Mouse (Mus musculus): ENCODE results near the gene Adgrl3. TPM values are rescaled to one million over a fixed set of nuclear protein-coding genes. Genes with fewer than 3 reads are reported as not detected.

Gene Adgrl3
- total and polyA plus RNA-seq, 2 experiments from 2014 or later = 1.7 to 7.3 TPM

- ATAC-seq (ENCODE audit: insufficient read depth, low read depth) (no peak), DNase-seq (ENCODE audit: low spot score) (no peak)
- TF ChIP-seq CTCF (IDR thresholded peaks at IDR 0.05; ENCODE audit: low read depth) = no peak
- TF ChIP-seq EP300 (IDR thresholded peaks at IDR 0.05; ENCODE audit: low read depth) = no peak
- 0 out of 2 replicates have a peak, but pooled peaks cover 7% of the 10 kb centered on the region for H3K4me1 ChIP-seq (ENCODE audit: control insufficient read depth, insufficient read depth)
- H3K27ac ChIP-seq (ENCODE audit: low read depth) = no peak overlapping the region
- no peak overlapping the region for H3K9ac ChIP-seq (replicated peaks; ENCODE audit: low read depth, low read length)
- no peaks in the 10 kb centered on the region for H3K9me3 ChIP-seq (replicated peaks; ENCODE audit: control insufficient read depth, low read length)
- H3K4me2 ChIP-seq (ENCODE audit: low read depth, low read length) = no peak overlapping the region
- H3K27me3 ChIP-seq (ENCODE audit: control insufficient read depth, insufficient read depth, low read length) = no peaks in the 10 kb centered on the region
- H3K36me3 ChIP-seq (replicated peaks; ENCODE audit: control insufficient read depth, insufficient read depth, low read length) = no peaks in the 10 kb centered on the region
- 57% methylated on average over 4 of the region's 4 CpGs for WGBS
- H3K4me3 ChIP-seq (ENCODE audit: low read depth, low read length) = no peak overlapping the region
Measured at GRCm38 (mm10) chr5:81614674-81615073, 594.7 kb downstream of the Adgrl3 start.

- ATAC-seq (ENCODE audit: insufficient read depth, low read depth) (no peak), DNase-seq (ENCODE audit: low spot score) (no peak)
- H3K27ac ChIP-seq (ENCODE audit: low read depth) = no peak overlapping the region
- H3K9me3 ChIP-seq (replicated peaks; ENCODE audit: control insufficient read depth, low read length) = no peaks in the 10 kb centered on the region
- H3K9ac ChIP-seq (replicated peaks; ENCODE audit: low read depth, low read length) = no peak overlapping the region
- H3K4me1 ChIP-seq (ENCODE audit: control insufficient read depth, insufficient read depth) = no peaks in the 10 kb centered on the region
- no peak for TF ChIP-seq EP300 (IDR thresholded peaks at IDR 0.05; ENCODE audit: low read depth)
- H3K36me3 ChIP-seq (replicated peaks; ENCODE audit: control insufficient read depth, insufficient read depth, low read length) = no peaks in the 10 kb centered on the region
- WGBS = 66% methylated on average over 5 of the region's 5 CpGs
- no peak overlapping the region for H3K4me2 ChIP-seq (ENCODE audit: low read depth, low read length)
- no peak overlapping the region for H3K4me3 ChIP-seq (ENCODE audit: low read depth, low read length)
- H3K27me3 ChIP-seq (ENCODE audit: control insufficient read depth, insufficient read depth, low read length) = no peaks in the 10 kb centered on the region
Measured at GRCm38 (mm10) chr5:81621106-81621505, 601.2 kb downstream of the Adgrl3 start.

- Histone ChIP-seq H3K4me3 (ENCODE audit: low read depth, low read length) (no peak overlapping the region), H3K36me3 (replicated peaks; ENCODE audit: control insufficient read depth, insufficient read depth, low read length) (no peaks in the 10 kb centered on the region), H3K4me1 (ENCODE audit: control insufficient read depth, insufficient read depth) (no peaks in the 10 kb centered on the region), H3K4me2 (ENCODE audit: low read depth, low read length) (no peak overlapping the region), H3K27me3 (ENCODE audit: control insufficient read depth, insufficient read depth, low read length) (no peaks in the 10 kb centered on the region), H3K9ac (replicated peaks; ENCODE audit: low read depth, low read length) (no peak overlapping the region), H3K27ac (ENCODE audit: low read depth) (no peak overlapping the region), H3K9me3 (replicated peaks; ENCODE audit: control insufficient read depth, low read length) (no peaks in the 10 kb centered on the region)
- DNase-seq (ENCODE audit: low spot score) = no peak
- 68% methylated on average over 3 of the region's 3 CpGs for WGBS
- TF ChIP-seq CTCF (IDR thresholded peaks at IDR 0.05; ENCODE audit: low read depth) (no peak), EP300 (IDR thresholded peaks at IDR 0.05; ENCODE audit: low read depth) (no peak)
- ATAC-seq (ENCODE audit: insufficient read depth, low read depth) = no peak
Measured at GRCm38 (mm10) chr5:81621715-81622114, 601.8 kb downstream of the Adgrl3 start.

GRCm38 (mm10) chr5:81623846-81624245 is 603.9 kb downstream of the Adgrl3 start:
- no peak for TF ChIP-seq EP300 (IDR thresholded peaks at IDR 0.05; ENCODE audit: low read depth)
- no peak for TF ChIP-seq CTCF (IDR thresholded peaks at IDR 0.05; ENCODE audit: low read depth)
- Histone ChIP-seq H3K36me3 (replicated peaks; ENCODE audit: control insufficient read depth, insufficient read depth, low read length) (no peaks in the 10 kb centered on the region), H3K4me1 (ENCODE audit: control insufficient read depth, insufficient read depth) (no peaks in the 10 kb centered on the region), H3K27ac (ENCODE audit: low read depth) (no peak overlapping the region), H3K4me3 (ENCODE audit: low read depth, low read length) (no peak overlapping the region), H3K9ac (replicated peaks; ENCODE audit: low read depth, low read length) (no peak overlapping the region), H3K27me3 (ENCODE audit: control insufficient read depth, insufficient read depth, low read length) (no peaks in the 10 kb centered on the region), H3K4me2 (ENCODE audit: low read depth, low read length) (no peak overlapping the region), H3K9me3 (replicated peaks; ENCODE audit: control insufficient read depth, low read length) (no peaks in the 10 kb centered on the region)
- no peak for DNase-seq (ENCODE audit: low spot score)
- WGBS = 54% methylated on average over 1 of the region's 1 CpGs
- ATAC-seq (ENCODE audit: insufficient read depth, low read depth) = no peak

GRCm38 (mm10) chr5:81636169-81636568 is 616.2 kb downstream of the Adgrl3 start:
- Histone ChIP-seq H3K4me1 (ENCODE audit: control insufficient read depth, insufficient read depth) (no peaks in the 10 kb centered on the region), H3K4me3 (ENCODE audit: low read depth, low read length) (no peak overlapping the region), H3K36me3 (replicated peaks; ENCODE audit: control insufficient read depth, insufficient read depth, low read length) (no peaks in the 10 kb centered on the region), H3K9me3 (replicated peaks; ENCODE audit: control insufficient read depth, low read length) (no peaks in the 10 kb centered on the region), H3K9ac (replicated peaks; ENCODE audit: low read depth, low read length) (no peak overlapping the region), H3K27me3 (ENCODE audit: control insufficient read depth, insufficient read depth, low read length) (no peaks in the 10 kb centered on the region), H3K4me2 (ENCODE audit: low read depth, low read length) (no peak overlapping the region), H3K27ac (ENCODE audit: low read depth) (no peak overlapping the region)
- ATAC-seq (ENCODE audit: insufficient read depth, low read depth) = no peak
- DNase-seq (ENCODE audit: low spot score) = no peak
- no peak for TF ChIP-seq CTCF (IDR thresholded peaks at IDR 0.05; ENCODE audit: low read depth)
- TF ChIP-seq EP300 (IDR thresholded peaks at IDR 0.05; ENCODE audit: low read depth) = no peak
- 46% methylated on average over 2 of the region's 2 CpGs for WGBS

- ATAC-seq (ENCODE audit: insufficient read depth, low read depth) = no peak
- Histone ChIP-seq H3K9me3 (replicated peaks; ENCODE audit: control insufficient read depth, low read length) (no peaks in the 10 kb centered on the region), H3K36me3 (replicated peaks; ENCODE audit: control insufficient read depth, insufficient read depth, low read length) (no peaks in the 10 kb centered on the region), H3K4me2 (ENCODE audit: low read depth, low read length) (no peak overlapping the region), H3K27ac (ENCODE audit: low read depth) (no peak overlapping the region), H3K9ac (replicated peaks; ENCODE audit: low read depth, low read length) (no peak overlapping the region), H3K27me3 (ENCODE audit: control insufficient read depth, insufficient read depth, low read length) (no peaks in the 10 kb centered on the region), H3K4me1 (ENCODE audit: control insufficient read depth, insufficient read depth) (no peaks in the 10 kb centered on the region), H3K4me3 (ENCODE audit: low read depth, low read length) (no peak overlapping the region)
- no peak for DNase-seq (ENCODE audit: low spot score)
- WGBS = 82% methylated on average over 2 of the region's 2 CpGs
- TF ChIP-seq EP300 (IDR thresholded peaks at IDR 0.05; ENCODE audit: low read depth) (no peak), CTCF (IDR thresholded peaks at IDR 0.05; ENCODE audit: low read depth) (no peak)
Measured at GRCm38 (mm10) chr5:81638422-81638821, 618.5 kb downstream of the Adgrl3 start.

Measured in heart, postnatal 0 days (tissue).